Mouse (Mus musculus) cerebellum, adult 9-11 months (tissue): ENCODE data around the gene Ehd2.

ENCODE experiments used
- DNase-seq: peaks from one replicate; pipeline ENCODE4 v3.0.0; 2022

Ehd2 gene

DNA sequence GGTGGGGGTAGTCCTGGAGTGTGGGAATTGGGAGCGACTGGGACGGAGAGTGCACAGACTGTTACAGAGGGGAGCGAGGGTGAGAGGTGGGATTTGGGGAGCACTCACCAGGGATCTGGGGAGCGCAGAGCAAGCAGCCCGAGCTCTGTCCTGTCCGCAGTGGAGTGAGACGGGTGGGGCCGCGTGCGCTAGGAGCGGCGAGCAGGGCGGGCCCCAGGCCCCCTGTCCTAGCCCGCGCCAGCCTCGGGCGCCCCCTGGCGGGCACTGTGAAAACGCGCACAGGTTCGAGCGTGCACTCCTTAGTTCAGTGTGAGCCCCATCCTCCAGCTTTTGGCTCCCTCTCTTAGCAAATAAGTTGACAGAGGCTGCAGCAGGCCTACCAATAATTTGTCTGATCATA lies at the start of gene Ehd2:
Gene Ehd2 (minus strand): TSS at position 256 of the 400 bp plus-strand sequence.
- DNase-seq: peak; percentile 75

GRCm38 (mm10) chr7:16015384-16015783 lies 48.0 kb upstream of the Ehd2 start:
- no peak for DNase-seq

DNA sequence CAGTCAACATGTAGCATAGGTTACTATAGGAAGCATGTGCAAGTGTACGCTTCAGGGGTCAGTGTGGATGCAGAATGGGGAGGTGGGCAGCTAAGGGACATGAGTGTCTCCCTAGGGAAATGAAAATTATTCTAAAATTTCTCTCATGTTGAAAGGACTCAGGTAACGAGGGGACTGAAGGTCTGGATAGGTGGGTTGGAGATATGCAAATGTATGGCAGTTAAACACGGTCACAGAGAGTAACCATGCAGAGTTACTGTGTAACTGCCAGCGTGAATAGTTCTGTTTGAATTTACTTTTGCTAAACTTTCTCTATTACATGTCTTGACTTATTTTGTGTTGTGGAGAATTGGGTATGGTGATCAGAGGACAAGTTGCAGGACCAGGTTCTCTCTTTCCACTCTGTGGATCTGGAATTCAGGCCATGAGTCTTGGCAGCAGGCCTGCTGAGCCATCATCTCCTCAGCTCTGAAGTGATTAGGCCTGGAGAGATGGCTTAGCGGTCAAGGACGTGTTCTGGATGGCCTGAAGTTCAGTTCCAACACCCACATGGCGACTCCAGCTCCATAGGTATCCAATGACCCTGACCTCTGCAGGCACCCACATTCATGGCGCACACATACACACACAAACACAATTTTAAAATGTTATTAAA lies 47.3 kb upstream of the Ehd2 start:
- peak; percentile 68 for DNase-seq

- DNase-seq: peak; percentile 53
These were observed 46.4 kb upstream of the Ehd2 start for GRCm38 (mm10) chr7:16013722-16014275.

DNA sequence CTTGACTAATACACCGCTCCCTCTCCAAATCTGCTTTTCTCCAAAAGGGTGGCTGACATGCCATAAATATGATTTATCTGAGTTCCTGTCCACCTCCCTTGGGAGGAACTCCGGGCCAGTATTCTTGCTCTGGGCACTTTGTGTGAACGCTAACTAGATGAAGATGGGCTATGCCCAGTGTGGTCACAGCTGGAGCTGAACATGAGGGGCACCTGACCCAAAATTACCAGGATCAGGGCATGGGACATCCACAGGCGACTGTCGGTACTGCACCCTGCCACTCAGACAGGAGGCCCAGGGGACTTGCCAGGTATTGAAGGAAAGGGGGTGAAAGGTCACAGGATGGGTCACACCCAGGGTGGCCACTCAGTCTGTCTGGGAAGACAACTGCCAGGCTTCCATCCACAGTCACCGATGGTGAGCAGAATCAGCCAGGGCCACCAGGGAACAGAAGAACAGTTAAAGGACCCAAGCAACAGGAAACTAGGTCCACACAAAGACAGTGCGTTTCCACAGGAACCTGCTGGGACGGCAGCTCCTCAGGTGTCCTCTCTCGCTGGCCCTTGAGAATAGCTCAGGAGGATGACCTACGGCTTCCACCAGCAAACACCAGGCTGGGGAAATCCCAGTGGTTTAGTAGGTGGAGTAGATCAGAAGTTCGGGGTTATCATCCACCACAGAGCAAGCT lies 45.4 kb upstream of the Ehd2 start:
- DNase-seq: peak; percentile 47

- peak; percentile 36 for DNase-seq
These were observed 44.2 kb upstream of the Ehd2 start for GRCm38 (mm10) chr7:16011418-16012085.

DNA sequence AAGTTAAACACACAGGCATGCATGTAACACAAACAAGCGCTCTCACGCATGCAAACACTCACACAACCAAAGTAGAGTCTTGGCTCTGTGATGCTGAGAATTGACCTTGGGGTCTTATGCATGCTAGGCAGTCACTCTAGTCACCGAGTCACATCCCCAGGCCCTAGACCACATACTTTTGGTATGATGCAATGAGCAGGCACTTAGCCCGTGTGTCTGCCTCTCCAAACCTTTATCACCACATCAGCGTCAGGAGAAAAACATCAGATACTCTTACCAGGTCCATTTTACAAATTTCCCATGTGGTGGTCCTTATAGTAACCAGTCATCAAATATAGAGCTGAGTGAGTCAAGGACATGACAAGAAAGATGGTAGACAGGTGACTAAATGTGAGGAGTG lies 43.3 kb upstream of the Ehd2 start:
- no peak for DNase-seq

DNA sequence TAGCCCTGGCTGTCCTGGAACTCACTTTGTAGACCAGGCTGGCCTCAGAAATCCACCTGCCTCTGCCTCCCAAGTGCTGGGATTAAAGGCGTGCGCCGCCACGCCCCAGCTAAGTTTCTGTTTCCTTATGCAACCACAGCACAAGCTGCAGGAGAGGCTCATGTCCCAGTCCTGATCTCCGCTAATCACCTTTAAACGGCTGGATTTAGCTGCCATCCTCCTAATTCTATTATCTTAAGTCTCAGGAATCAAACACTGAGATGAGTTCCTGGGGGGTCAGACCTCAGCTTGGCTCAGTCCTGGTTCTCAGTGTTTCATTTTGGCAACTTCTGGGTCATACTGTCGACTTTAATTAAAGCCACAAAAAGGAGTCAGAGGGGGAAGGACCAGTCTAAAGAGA lies 42.3 kb upstream of the Ehd2 start:
- no peak for DNase-seq

GRCm38 (mm10) chr7:16005020-16005419 lies 37.7 kb upstream of the Ehd2 start:
- DNase-seq: no peak

GRCm38 (mm10) chr7:16004177-16004856 lies 37.0 kb upstream of the Ehd2 start:
- DNase-seq: no peak

DNA sequence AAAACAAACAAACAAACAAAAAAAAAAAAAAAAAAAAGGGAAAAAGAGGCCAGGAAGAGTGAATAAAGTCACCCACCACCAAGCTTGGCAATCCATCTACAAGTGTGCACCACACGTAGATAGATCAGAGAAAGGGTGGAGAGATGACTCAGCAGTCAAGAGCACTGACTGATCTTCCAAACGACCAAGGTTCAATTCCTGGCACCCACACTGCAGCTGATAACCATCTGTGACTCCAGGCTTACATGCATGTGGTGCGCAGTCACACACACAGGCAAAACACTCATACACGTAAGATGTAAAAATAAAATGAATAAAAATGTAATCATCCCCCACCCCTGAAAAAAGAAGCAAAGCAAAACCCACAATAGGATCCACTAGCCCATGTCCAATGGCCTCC lies 35.7 kb upstream of the Ehd2 start:
- no peak for DNase-seq

GRCm38 (mm10) chr7:16002171-16002570 lies 34.8 kb upstream of the Ehd2 start:
- DNase-seq: no peak

GRCm38 (mm10) chr7:16001691-16002090 lies 34.3 kb upstream of the Ehd2 start:
- DNase-seq: no peak

DNA sequence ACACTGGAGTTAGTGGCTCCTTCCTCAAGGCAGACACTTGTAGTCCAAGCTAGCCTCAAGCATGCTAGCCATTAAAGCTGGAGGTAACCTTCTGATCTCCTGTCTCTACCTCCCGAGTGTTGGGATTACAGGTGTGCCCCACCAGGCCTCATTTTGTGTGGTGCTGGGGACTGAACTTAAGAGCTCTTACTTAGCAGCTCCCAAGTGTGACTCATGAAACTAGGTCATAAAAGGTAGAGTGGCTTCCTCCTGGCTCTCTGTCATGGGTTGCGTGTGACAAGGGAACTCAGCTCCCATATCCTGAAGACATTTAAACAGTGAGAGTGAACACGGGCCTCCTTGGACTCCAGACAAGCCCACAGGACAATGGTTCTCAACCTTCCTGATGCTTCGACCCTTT lies 26.4 kb upstream of the Ehd2 start:
- no peak for DNase-seq

- no peak for DNase-seq
These were observed 25.8 kb upstream of the Ehd2 start for GRCm38 (mm10) chr7:15993152-15993551.

DNA sequence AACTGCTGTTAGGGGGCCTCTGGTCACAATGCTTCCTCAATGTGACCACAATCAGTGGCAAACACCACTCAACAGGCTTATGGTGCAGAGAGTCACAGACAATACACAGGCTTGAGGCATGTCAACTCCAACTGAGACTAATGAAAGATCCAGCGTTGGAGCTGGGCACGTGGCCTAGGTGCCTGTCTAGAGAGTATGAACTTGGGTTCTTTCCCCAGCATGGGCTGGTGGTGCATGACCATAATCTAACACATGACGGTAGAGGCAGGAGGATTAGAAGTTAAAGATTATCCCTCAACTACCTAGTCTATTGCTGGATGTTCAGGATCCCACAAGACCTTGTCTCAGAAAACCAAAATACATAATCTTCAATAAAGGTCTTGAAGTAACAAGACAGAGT lies 24.4 kb upstream of the Ehd2 start:
- DNase-seq: no peak

DNA sequence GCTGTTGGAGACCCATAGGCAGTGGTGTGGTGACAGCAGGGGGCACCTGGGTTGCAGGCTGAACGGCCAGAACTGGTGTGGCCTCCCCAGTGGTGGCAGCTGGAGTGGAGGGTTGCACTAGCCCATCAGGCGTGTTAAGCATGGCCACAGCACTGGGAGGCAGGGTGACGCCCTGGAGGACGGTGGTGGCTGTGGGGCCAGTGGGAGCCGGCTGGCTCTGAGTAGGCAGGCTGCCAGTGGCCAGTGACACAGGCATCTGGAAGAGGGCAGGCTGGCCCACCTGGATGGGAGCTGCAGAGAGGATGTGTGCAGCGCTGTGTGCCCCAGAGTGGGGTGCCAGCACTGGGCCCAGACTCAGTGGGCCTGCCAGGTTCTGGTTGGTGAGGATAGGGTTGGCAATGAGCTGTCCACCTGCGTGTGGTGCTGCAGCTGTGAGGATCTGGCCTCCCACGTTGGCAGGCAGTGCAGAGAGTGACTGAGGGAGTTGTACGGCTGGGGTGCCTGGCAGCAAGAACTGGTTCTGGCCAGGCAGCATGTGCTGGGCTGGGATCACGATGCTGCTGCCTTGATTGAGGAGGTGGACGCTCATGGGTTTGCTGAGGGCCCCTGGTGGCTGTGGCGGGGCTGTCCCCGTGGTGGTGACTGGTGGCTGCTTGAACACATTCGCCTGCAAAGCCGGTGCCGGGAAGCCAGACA lies 20.4 kb upstream of the Ehd2 start:
- DNase-seq: no peak

- DNase-seq: no peak
These were observed 15.5 kb upstream of the Ehd2 start for GRCm38 (mm10) chr7:15982729-15983407.

DNA sequence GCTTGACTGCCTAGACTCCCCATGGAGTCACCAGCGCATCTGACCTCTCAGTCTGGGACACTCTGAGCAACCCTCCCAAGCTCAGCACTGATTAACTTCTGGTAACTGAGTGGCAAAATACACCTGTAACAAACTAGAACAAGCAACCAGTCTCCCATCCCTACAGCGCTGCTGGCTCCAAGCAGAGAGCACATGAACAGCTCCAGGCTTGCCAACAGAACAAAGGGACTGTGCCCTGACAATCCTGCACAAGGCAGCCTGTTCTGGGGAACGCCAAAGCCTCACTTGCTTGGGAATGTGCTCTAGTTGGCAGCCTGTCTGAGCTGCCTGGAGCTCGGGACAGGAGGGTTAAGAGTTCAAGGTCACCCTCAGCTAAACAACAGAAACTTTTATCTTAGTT lies 14.2 kb upstream of the Ehd2 start:
- peak; percentile 35 for DNase-seq

DNA sequence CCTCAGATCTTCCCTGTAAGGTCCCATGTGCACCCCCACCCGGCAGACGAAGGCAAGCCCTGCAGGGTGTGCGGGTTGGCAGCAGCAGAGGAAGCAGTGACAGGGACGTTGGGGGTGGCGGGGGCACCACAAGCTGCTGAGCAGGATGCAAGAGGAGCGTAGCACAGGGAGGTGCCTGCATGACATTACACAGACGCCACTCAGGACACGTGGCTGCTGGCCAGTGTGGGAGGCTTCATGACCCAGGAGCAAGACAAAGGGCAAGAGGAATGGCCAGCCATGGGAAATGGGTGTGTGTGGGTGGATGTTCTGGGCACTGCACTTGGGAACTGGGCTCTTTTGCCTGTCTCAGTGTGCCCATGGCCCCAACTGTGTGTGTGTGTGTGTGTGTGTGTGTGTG lies 12.9 kb upstream of the Ehd2 start:
- DNase-seq: peak; percentile 44

DNA sequence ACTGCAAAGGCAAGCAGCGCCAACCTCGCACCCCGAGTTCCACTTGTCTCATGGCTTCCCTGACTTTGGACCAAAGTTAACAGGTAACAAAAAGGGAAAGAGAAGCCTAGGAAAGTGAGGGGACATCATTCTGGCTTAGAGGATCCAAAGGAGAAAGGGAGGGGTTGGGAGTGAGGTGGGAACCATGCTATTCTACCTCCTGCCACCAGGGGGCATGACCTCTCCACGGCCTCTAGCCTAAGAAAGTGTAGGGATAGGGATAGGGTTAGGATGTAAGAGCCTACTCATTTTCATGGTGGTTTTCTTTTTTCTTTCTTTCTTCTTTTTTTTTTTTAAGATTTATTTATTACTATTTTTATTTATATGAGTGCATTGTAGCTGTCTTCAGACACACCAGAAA lies 8.5 kb upstream of the Ehd2 start:
- peak; percentile 64 for DNase-seq

GRCm38 (mm10) chr7:15975451-15975850 lies 8.1 kb upstream of the Ehd2 start:
- DNase-seq: peak; percentile 60
